Mouse (Mus musculus) Patski (cell line): ENCODE measurements around the gene Zbtb8os. TPM values are rescaled to one million over a fixed set of nuclear protein-coding genes. Genes with fewer than 3 reads are reported as not detected.

Source experiments
- ATAC-seq: fragments of 100-300 bp; one replicate; pipeline ENCODE4 v1.8.0; 2021
- CTCF ChIA-PET: fragments of 350-600 bp; sonication (Branson Sonifier 250); formaldehyde crosslinking; loops from one replicate; lab custom pipeline; 2022; ENCODE audit warnings: inconsistent platforms; lab: Charles Lee
- POLR2A ChIA-PET: fragments of 350-600 bp; sonication (Branson Sonifier 250); formaldehyde crosslinking; loops from one replicate; lab custom pipeline; 2022; ENCODE audit warnings: antibody characterized with exemption, inconsistent platforms; lab: Charles Lee
- DNase-seq: peaks from one replicate; pipeline ENCODE4 v3.0.0-alpha.2; 2011; ENCODE audit warnings: low read depth, low spot score
- H3K27me3 ChIP-seq: fragments of 371-371 bp; one replicate; pipeline ENCODE4 v1.5.1; 2021
- CTCF ChIP-seq: fragments of 100-300 bp; IDR thresholded peaks from one replicate; pipeline ENCODE4 v1.5.1; 2021
- in situ Hi-C: fragments of 300-500 bp; cut with MboI; formaldehyde crosslinking; loops from 3 replicates; pipeline ENCODE4 v1.11.1; 2018; ENCODE audit warnings: low pct_unique_long_range_greater_than_20kb, mixed read lengths
- polyA plus RNA-seq: library from polyadenylated mRNA; unstranded; gene quantifications from one replicate; pipeline ENCODE4 v1.2.3, GENCODE M21; 2021

The Zbtb8os gene
- polyA plus RNA-seq, 1 experiment from 2014 or later: 68.4 TPM

- in situ Hi-C loops: no loop called here
- TF ChIP-seq CTCF: no peak
- DNase-seq (no peak), ATAC-seq (no peak)
- ChIA-PET POLR2A (no interaction called here), CTCF (no interaction called here)
- no peaks in the 10 kb centered on the region for H3K27me3 ChIP-seq
These were observed 40.3 kb downstream of the Zbtb8os start for GRCm38 (mm10) chr4:129375821-129376220.

- TF ChIP-seq CTCF: no peak
- POLR2A ChIA-PET: no interaction called here
- in situ Hi-C loops: no loop called here
- CTCF ChIA-PET: no interaction called here
- ATAC-seq (peak; percentile 26), DNase-seq (no peak)
- no peaks in the 10 kb centered on the region for H3K27me3 ChIP-seq
These were observed 41.6 kb downstream of the Zbtb8os start for GRCm38 (mm10) chr4:129376961-129377545.

- POLR2A ChIA-PET: interaction anchor here (0.7 kb wide), 1 partner anchor 55 kb away, joined by 3 read pairs; no protein-coding TSS in a partner anchor
- H3K27me3 ChIP-seq: no peaks in the 10 kb centered on the region
- in situ Hi-C loops: no loop called here
- no peak for TF ChIP-seq CTCF
- no peak for DNase-seq
- CTCF ChIA-PET: no interaction called here
- ATAC-seq: peak; percentile 51
These were observed 42.3 kb downstream of the Zbtb8os start, which contains the start of gene Zbtb8a for GRCm38 (mm10) chr4:129377601-129378390. Gene Zbtb8a, minus strand, starts transcription at chr4:129378116.

GRCm38 (mm10) chr4:129379805-129380204 lies 44.3 kb downstream of the Zbtb8os start:
- no peak for ATAC-seq
- H3K27me3 ChIP-seq: no peaks in the 10 kb centered on the region
- DNase-seq: no peak
- no peak for TF ChIP-seq CTCF
- in situ Hi-C loops: no loop called here
- POLR2A ChIA-PET: no interaction called here
- CTCF ChIA-PET: interaction anchor here (0.9 kb wide), 1 partner anchor 75 kb away, joined by 4 read pairs; no protein-coding TSS in a partner anchor

GRCm38 (mm10) chr4:129381148-129381547 lies 45.7 kb downstream of the Zbtb8os start:
- no peak for TF ChIP-seq CTCF
- no peak for DNase-seq
- ChIA-PET CTCF (no interaction called here), POLR2A (no interaction called here)
- in situ Hi-C loops: no loop called here
- no peaks in the 10 kb centered on the region for H3K27me3 ChIP-seq
- no peak for ATAC-seq

GRCm38 (mm10) chr4:129382029-129382428 lies 46.5 kb downstream of the Zbtb8os start:
- ATAC-seq (no peak), DNase-seq (no peak)
- TF ChIP-seq CTCF: no peak
- H3K27me3 ChIP-seq: no peaks in the 10 kb centered on the region
- ChIA-PET CTCF (no interaction called here), POLR2A (no interaction called here)
- in situ Hi-C loops: no loop called here

- in situ Hi-C loops: no loop called here
- no peaks in the 10 kb centered on the region for H3K27me3 ChIP-seq
- ChIA-PET POLR2A (no interaction called here), CTCF (no interaction called here)
- TF ChIP-seq CTCF: no peak
- DNase-seq (no peak), ATAC-seq (no peak)
These were observed 47.0 kb downstream of the Zbtb8os start for GRCm38 (mm10) chr4:129382488-129382887.

- POLR2A ChIA-PET: no interaction called here
- CTCF ChIA-PET: no interaction called here
- in situ Hi-C loops: no loop called here
- no peaks in the 10 kb centered on the region for H3K27me3 ChIP-seq
- ATAC-seq (no peak), DNase-seq (no peak)
- TF ChIP-seq CTCF: no peak
These were observed 48.1 kb downstream of the Zbtb8os start for GRCm38 (mm10) chr4:129383586-129383985.

- in situ Hi-C loops: no loop called here
- TF ChIP-seq CTCF: no peak
- ATAC-seq (no peak), DNase-seq (no peak)
- no peaks in the 10 kb centered on the region for H3K27me3 ChIP-seq
- POLR2A ChIA-PET: no interaction called here
- CTCF ChIA-PET: no interaction called here
These were observed 48.9 kb downstream of the Zbtb8os start for GRCm38 (mm10) chr4:129384440-129384839.

GRCm38 (mm10) chr4:129385685-129386084 lies 50.2 kb downstream of the Zbtb8os start:
- DNase-seq (no peak), ATAC-seq (no peak)
- in situ Hi-C loops: no loop called here
- no peaks in the 10 kb centered on the region for H3K27me3 ChIP-seq
- ChIA-PET POLR2A (no interaction called here), CTCF (no interaction called here)
- no peak for TF ChIP-seq CTCF

- ATAC-seq (no peak), DNase-seq (no peak)
- no peak for TF ChIP-seq CTCF
- POLR2A ChIA-PET: interaction anchor here (0.6 kb wide), 1 partner anchor 487 kb away, joined by 3 read pairs; no protein-coding TSS in a partner anchor
- CTCF ChIA-PET: no interaction called here
- H3K27me3 ChIP-seq: no peaks in the 10 kb centered on the region
- in situ Hi-C loops: no loop called here
These were observed 50.9 kb downstream of the Zbtb8os start for GRCm38 (mm10) chr4:129386269-129386946.
